Mouse (Mus musculus): ENCODE measurements at regions not wholly inside any gene's neighbourhood (a gene's known extent, or its start where the extent isn't known, plus 50 kb on each side); places are given as distances from the start of the nearest gene placed in this dataset.

GRCm38 (mm10) chr13:119258515-119258914, 169.9 kb upstream of the Paip1 start:
- TF ChIP-seq CTCF (IDR thresholded peaks at IDR 0.05; ENCODE audit: low read depth), result no peak
- Histone ChIP-seq H3K4me3 (ENCODE audit: low read depth, low read length) (no peak overlapping the region), H3K27ac (ENCODE audit: low read depth) (no peak overlapping the region), H3K4me2 (no peak overlapping the region), H3K9me3 (ENCODE audit: low read depth, low read length) (no peaks in the 10 kb centered on the region), H3K4me1 (ENCODE audit: insufficient read depth) (no peaks in the 10 kb centered on the region), H3K27me3 (ENCODE audit: insufficient read depth, low read length) (no peaks in the 10 kb centered on the region), H3K9ac (no peak overlapping the region), H3K36me3 (ENCODE audit: insufficient read depth) (no peaks in the 10 kb centered on the region)
- ATAC-seq (ENCODE audit: insufficient read depth) (no peak), DNase-seq (no peak)
- WGBS, result 73% methylated on average over 9 of the region's 9 CpGs

DNA sequence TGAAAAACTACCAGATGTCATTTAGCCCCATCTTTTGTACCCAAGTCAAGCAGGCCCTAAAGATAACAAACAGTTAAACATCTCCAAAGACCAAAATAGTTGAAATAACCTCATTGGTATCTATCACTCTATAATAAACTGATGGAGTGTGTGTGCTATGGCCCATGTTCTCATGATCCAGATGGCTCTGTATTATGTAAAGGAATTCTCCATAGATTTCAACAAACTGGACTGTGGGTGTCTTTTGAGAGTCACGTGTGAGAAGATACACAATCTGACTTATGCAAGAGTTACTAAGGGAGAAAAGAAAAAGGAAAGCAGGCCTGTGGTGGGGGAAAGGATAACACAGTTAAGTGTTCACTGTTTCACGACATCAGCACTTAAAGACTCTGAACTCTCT, 164.8 kb upstream of the Paip1 start:
- 23% methylated on average over 2 of the region's 2 CpGs for WGBS
- Histone ChIP-seq H3K4me1 (ENCODE audit: insufficient read depth) (peaks cover 5% of the 10 kb centered on the region; the same call in 1 of the 2 replicates), H3K27me3 (ENCODE audit: insufficient read depth, low read length) (no peaks in the 10 kb centered on the region), H3K9ac (no peak overlapping the region), H3K9me3 (ENCODE audit: low read depth, low read length) (no peaks in the 10 kb centered on the region), H3K4me3 (ENCODE audit: low read depth, low read length) (no peak overlapping the region), H3K27ac (ENCODE audit: low read depth) (peak overlapping the region; percentile 42), H3K36me3 (ENCODE audit: insufficient read depth) (no peaks in the 10 kb centered on the region), H3K4me2 (no peak overlapping the region)
- DNase-seq (peak; percentile 71), ATAC-seq (ENCODE audit: insufficient read depth) (peak; percentile 94)
- no peak for TF ChIP-seq CTCF (IDR thresholded peaks at IDR 0.05; ENCODE audit: low read depth)

GRCm38 (mm10) chr13:119267608-119268300, 160.6 kb upstream of the Paip1 start:
- no peak overlapping the region for H3K4me2 ChIP-seq
- H3K36me3 ChIP-seq (ENCODE audit: insufficient read depth), result no peaks in the 10 kb centered on the region
- peak overlapping the region; percentile 54; the same call in 1 of the 2 replicates for H3K27ac ChIP-seq (ENCODE audit: low read depth)
- H3K27me3 ChIP-seq (ENCODE audit: insufficient read depth, low read length), result no peaks in the 10 kb centered on the region
- WGBS, result 48% methylated on average over 4 of the region's 4 CpGs
- DNase-seq (peak; percentile 24), ATAC-seq (ENCODE audit: insufficient read depth) (peak; percentile 32)
- TF ChIP-seq CTCF (IDR thresholded peaks at IDR 0.05; ENCODE audit: low read depth), result no peak
- H3K9me3 ChIP-seq (ENCODE audit: low read depth, low read length), result no peaks in the 10 kb centered on the region
- no peak overlapping the region for H3K4me3 ChIP-seq (ENCODE audit: low read depth, low read length)
- H3K4me1 ChIP-seq (ENCODE audit: insufficient read depth), result peaks cover 5% of the 10 kb centered on the region; the same call in 1 of the 2 replicates
- no peak overlapping the region for H3K9ac ChIP-seq

- no peak overlapping the region for H3K4me2 ChIP-seq
- DNase-seq (peak; percentile 19), ATAC-seq (ENCODE audit: insufficient read depth) (no peak)
- TF ChIP-seq CTCF (IDR thresholded peaks at IDR 0.05; ENCODE audit: low read depth), result no peak
- no peaks in the 10 kb centered on the region for H3K9me3 ChIP-seq (ENCODE audit: low read depth, low read length)
- H3K27ac ChIP-seq (ENCODE audit: low read depth), result peak overlapping the region; percentile 54; the same call in 1 of the 2 replicates
- no peaks in the 10 kb centered on the region for H3K27me3 ChIP-seq (ENCODE audit: insufficient read depth, low read length)
- no peaks in the 10 kb centered on the region for H3K36me3 ChIP-seq (ENCODE audit: insufficient read depth)
- peaks cover 5% of the 10 kb centered on the region; the same call in 1 of the 2 replicates for H3K4me1 ChIP-seq (ENCODE audit: insufficient read depth)
- no peak overlapping the region for H3K9ac ChIP-seq
- WGBS, result 70% methylated on average over 10 of the region's 10 CpGs
- H3K4me3 ChIP-seq (ENCODE audit: low read depth, low read length), result no peak overlapping the region
Measured at GRCm38 (mm10) chr13:119268301-119268675, 160.1 kb upstream of the Paip1 start.

GRCm38 (mm10) chr13:119275500-119275899, 152.9 kb upstream of the Paip1 start:
- Histone ChIP-seq H3K9me3 (ENCODE audit: low read depth, low read length) (no peaks in the 10 kb centered on the region), H3K4me1 (ENCODE audit: insufficient read depth) (no peaks in the 10 kb centered on the region), H3K27ac (ENCODE audit: low read depth) (no peak overlapping the region), H3K4me3 (ENCODE audit: low read depth, low read length) (no peak overlapping the region), H3K9ac (no peak overlapping the region), H3K27me3 (ENCODE audit: insufficient read depth, low read length) (no peaks in the 10 kb centered on the region), H3K4me2 (no peak overlapping the region), H3K36me3 (ENCODE audit: insufficient read depth) (no peaks in the 10 kb centered on the region)
- WGBS, result 83% methylated on average over 4 of the region's 4 CpGs
- DNase-seq, result no peak
- TF ChIP-seq CTCF (IDR thresholded peaks at IDR 0.05; ENCODE audit: low read depth), result no peak
- ATAC-seq (ENCODE audit: insufficient read depth), result no peak

DNA sequence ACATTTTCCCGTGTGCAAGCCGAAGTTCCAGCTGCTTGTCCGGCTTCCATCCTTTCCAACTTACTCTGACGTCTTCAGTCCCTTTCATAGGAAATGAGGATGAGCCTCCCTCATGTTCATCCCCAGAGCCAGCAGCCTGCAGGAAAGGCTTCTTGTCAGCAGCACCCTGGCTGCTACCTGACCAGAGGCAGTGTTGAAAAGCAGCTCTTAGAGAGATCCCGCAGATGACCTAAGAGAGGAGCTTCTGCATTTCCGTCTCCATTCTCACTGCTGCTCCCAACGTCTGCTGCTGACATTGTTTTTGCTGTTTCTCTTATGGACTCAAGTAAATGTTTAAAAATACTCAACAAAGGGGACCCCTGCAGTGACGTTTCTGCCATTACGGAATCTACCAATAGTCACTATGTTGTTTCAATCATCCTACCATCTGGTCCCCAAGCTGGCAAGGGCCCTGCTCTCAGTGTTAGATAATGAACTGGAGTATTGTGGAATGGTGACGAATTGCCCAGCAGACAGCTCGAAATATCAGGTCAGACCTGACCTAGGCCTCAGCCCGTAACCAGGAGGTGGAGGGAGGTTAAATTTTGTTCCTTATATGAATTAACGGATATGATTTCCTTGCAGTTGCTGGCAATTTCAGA, 151.0 kb upstream of the Paip1 start:
- H3K9ac ChIP-seq, result no peak overlapping the region
- DNase-seq (no peak), ATAC-seq (ENCODE audit: insufficient read depth) (no peak)
- no peak overlapping the region for H3K4me3 ChIP-seq (ENCODE audit: low read depth, low read length)
- TF ChIP-seq CTCF (IDR thresholded peaks at IDR 0.05; ENCODE audit: low read depth), result no peak
- H3K27me3 ChIP-seq (ENCODE audit: insufficient read depth, low read length), result no peaks in the 10 kb centered on the region
- 52% methylated on average over 13 of the region's 13 CpGs for WGBS
- no peaks in the 10 kb centered on the region for H3K9me3 ChIP-seq (ENCODE audit: low read depth, low read length)
- no peak overlapping the region for H3K27ac ChIP-seq (ENCODE audit: low read depth)
- no peaks in the 10 kb centered on the region for H3K36me3 ChIP-seq (ENCODE audit: insufficient read depth)
- H3K4me1 ChIP-seq (ENCODE audit: insufficient read depth), result no peaks in the 10 kb centered on the region
- H3K4me2 ChIP-seq, result no peak overlapping the region

DNA sequence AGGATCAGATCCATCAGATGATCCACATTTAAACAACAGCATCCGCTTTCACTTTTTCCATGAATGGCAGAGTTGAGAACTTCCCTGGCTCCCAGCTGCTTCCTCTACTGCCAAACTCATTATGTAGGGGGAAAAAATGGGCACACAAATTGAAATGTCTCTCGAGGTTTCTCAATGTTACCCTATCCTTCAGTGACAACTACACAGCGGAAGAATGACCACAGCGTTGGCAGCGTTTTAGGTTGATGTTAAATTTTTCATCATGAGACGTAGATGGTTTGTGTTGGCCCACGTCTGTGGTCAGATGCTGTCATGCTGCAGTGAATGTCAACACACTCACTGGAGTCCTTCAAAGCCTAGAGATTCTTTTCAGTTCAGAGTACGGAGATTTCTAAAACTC, 149.0 kb upstream of the Paip1 start:
- DNase-seq (peak; percentile 15), ATAC-seq (ENCODE audit: insufficient read depth) (no peak)
- TF ChIP-seq CTCF (IDR thresholded peaks at IDR 0.05; ENCODE audit: low read depth), result no peak
- 73% methylated on average over 8 of the region's 8 CpGs for WGBS
- H3K4me2 ChIP-seq, result no peak overlapping the region
- H3K36me3 ChIP-seq (ENCODE audit: insufficient read depth), result no peaks in the 10 kb centered on the region
- H3K4me3 ChIP-seq (ENCODE audit: low read depth, low read length), result no peak overlapping the region
- H3K27me3 ChIP-seq (ENCODE audit: insufficient read depth, low read length), result no peaks in the 10 kb centered on the region
- H3K4me1 ChIP-seq (ENCODE audit: insufficient read depth), result no peaks in the 10 kb centered on the region
- no peaks in the 10 kb centered on the region for H3K9me3 ChIP-seq (ENCODE audit: low read depth, low read length)
- H3K9ac ChIP-seq, result no peak overlapping the region
- H3K27ac ChIP-seq (ENCODE audit: low read depth), result no peak overlapping the region

Data from lung, embryonic 14.5 days (tissue).